Mouse (Mus musculus) kidney, embryonic 16.5 days (tissue): ENCODE measurements around the gene Vipas39. TPM values are rescaled to one million over a fixed set of nuclear protein-coding genes. Genes with fewer than 3 reads are reported as not detected.

Experiments
- ATAC-seq: fragments of 200-750 bp; cut with Nextera tagmentation; 2 replicates; pipeline ENCODE4 v1.8.0; 2017; ENCODE audit warnings: moderate TSS enrichment; ENCODE audit not compliant: low FRiP score, low TSS enrichment
- H3K27ac ChIP-seq: fragments of 300-500 bp; sonication (generic); 2 replicates; pipeline ENCODE4 v1.5.1; 2014; ENCODE audit warnings: low read length
- H3K27me3 ChIP-seq: fragments of 300-500 bp; sonication (generic); 2 replicates; pipeline ENCODE4 v1.6.1; 2014; ENCODE audit warnings: low read length, control low read depth, mixed read lengths; ENCODE audit not compliant: insufficient read depth
- H3K36me3 ChIP-seq: fragments of 300-500 bp; sonication (generic); 2 replicates; pipeline ENCODE4 v1.6.1; 2014; ENCODE audit warnings: low read length, control low read depth, mixed read lengths; ENCODE audit not compliant: insufficient read depth
- H3K4me1 ChIP-seq: fragments of 300-500 bp; sonication (generic); 2 replicates; pipeline ENCODE4 v1.6.1; 2014; ENCODE audit warnings: low read length, control low read depth, mixed read lengths; ENCODE audit not compliant: insufficient read depth
- H3K4me2 ChIP-seq: fragments of 300-500 bp; sonication (generic); replicated peaks from 2 replicates; pipeline ENCODE4 v1.6.1; 2014; ENCODE audit warnings: low read depth, low read length
- H3K4me3 ChIP-seq: fragments of 300-500 bp; sonication (generic); 2 replicates; pipeline ENCODE4 v1.5.1; 2014; ENCODE audit warnings: mild to moderate bottlenecking, low read length
- H3K9ac ChIP-seq: fragments of 300-500 bp; sonication (generic); replicated peaks from 2 replicates; pipeline ENCODE4 v1.6.1; 2014; ENCODE audit warnings: low read length
- H3K9me3 ChIP-seq: fragments of 300-500 bp; sonication (generic); 2 replicates; pipeline ENCODE4 v1.6.1; 2016; ENCODE audit warnings: low read length, control low read depth
- WGBS: fragments of 180-500 bp; shearing (Covaris S2); extraction: QIAGEN DNeasy Blood & Tissue Kit; methylation state at CpG from one replicate; pipeline ENCODE4 v1.1.7; 2014; 5-methylcytosine and 5-hydroxymethylcytosine counted together
- microRNA-seq: library from miRNA; unstranded; fragments of <30 nt; microRNA quantifications from one replicate; pipeline ENCODE4, GENCODE M21; 2016
- polyA plus RNA-seq: library from polyadenylated mRNA; unstranded; fragments of >200 nt; fragmentation: Nextera tagmentation; extraction: Ambion mirVana; gene quantifications from 2 replicates; pipeline ENCODE4 v1.2.1, GENCODE M21; 2015

The Vipas39 gene
- polyA plus RNA-seq, 1 experiment from 2014 or later: 53.7 TPM

GRCm38 (mm10) chr12:87201694-87202093 is 64.4 kb downstream of the Vipas39 start:
- H3K9ac ChIP-seq: no peak overlapping the region
- H3K4me1 ChIP-seq: peaks cover 7% of the 10 kb centered on the region
- H3K36me3 ChIP-seq: no peaks in the 10 kb centered on the region
- no peaks in the 10 kb centered on the region for H3K9me3 ChIP-seq
- 73% methylated on average over 5 of the region's 5 CpGs for WGBS
- H3K27me3 ChIP-seq: no peaks in the 10 kb centered on the region
- no peak overlapping the region for H3K4me3 ChIP-seq
- ATAC-seq: no peak
- H3K27ac ChIP-seq: no peak overlapping the region
- H3K4me2 ChIP-seq: no peak overlapping the region

- WGBS: under 1% methylated on average over 64 of the region's 70 CpGs
- Histone ChIP-seq H3K4me1 (peaks cover 7% of the 10 kb centered on the region), H3K27me3 (no peaks in the 10 kb centered on the region), H3K9ac (peak within 1 kb of the TSS; percentile 89), H3K4me2 (peak within 1 kb of the TSS; percentile 77), H3K4me3 (peak within 1 kb of the TSS; percentile 81), H3K36me3 (no peaks in the 10 kb centered on the region), H3K9me3 (no peaks in the 10 kb centered on the region), H3K27ac (peak within 1 kb of the TSS; percentile 61; the same call in 1 of the 2 replicates)
- ATAC-seq: peak; percentile 97
Observed at GRCm38 (mm10) chr12:87199973-87200586, 66.0 kb downstream of the Vipas39 start, which contains the start of gene Tmed8. Tmed8 (minus strand) TSS chr12:87200454.

GRCm38 (mm10) chr12:87199206-87199972 is 66.7 kb downstream of the Vipas39 start, which contains the start of gene Samd15:
Samd15 (plus strand) TSS chr12:87199723.
- H3K9ac ChIP-seq: peak within 1 kb of the TSS; percentile 89
- H3K4me2 ChIP-seq: peak within 1 kb of the TSS; percentile 77
- no peaks in the 10 kb centered on the region for H3K36me3 ChIP-seq
- H3K27ac ChIP-seq: peak within 1 kb of the TSS; percentile 61; the same call in 1 of the 2 replicates
- peaks cover 7% of the 10 kb centered on the region for H3K4me1 ChIP-seq
- no peaks in the 10 kb centered on the region for H3K27me3 ChIP-seq
- ATAC-seq: peak; percentile 76; the same call in 1 of the 2 replicates
- under 1% methylated on average over 35 of the region's 38 CpGs for WGBS
- H3K9me3 ChIP-seq: no peaks in the 10 kb centered on the region
- H3K4me3 ChIP-seq: peak within 1 kb of the TSS; percentile 81

GRCm38 (mm10) chr12:87198792-87199191 is 67.3 kb downstream of the Vipas39 start:
- Histone ChIP-seq H3K9me3 (no peaks in the 10 kb centered on the region), H3K4me3 (peak overlapping the region; percentile 81), H3K4me2 (peak overlapping the region; percentile 77), H3K9ac (peak overlapping the region; percentile 89; the same call in 1 of the 2 replicates), H3K27ac (no peak overlapping the region), H3K36me3 (no peaks in the 10 kb centered on the region), H3K4me1 (peaks cover 7% of the 10 kb centered on the region), H3K27me3 (no peaks in the 10 kb centered on the region)
- no peak for ATAC-seq
- 49% methylated on average over 6 of the region's 6 CpGs for WGBS

- H3K4me3 ChIP-seq: no peak overlapping the region
- H3K9ac ChIP-seq: no peak overlapping the region
- H3K36me3 ChIP-seq: no peaks in the 10 kb centered on the region
- no peaks in the 10 kb centered on the region for H3K27me3 ChIP-seq
- no peak for ATAC-seq
- H3K9me3 ChIP-seq: no peaks in the 10 kb centered on the region
- no peak overlapping the region for H3K4me2 ChIP-seq
- no peak overlapping the region for H3K27ac ChIP-seq
- H3K4me1 ChIP-seq: peaks cover 7% of the 10 kb centered on the region
Observed at GRCm38 (mm10) chr12:87196310-87196709, 69.7 kb downstream of the Vipas39 start.

GRCm38 (mm10) chr12:87195069-87195468 is 71.0 kb downstream of the Vipas39 start:
- WGBS: 84% methylated on average over 1 of the region's 1 CpGs

GRCm38 (mm10) chr12:87193008-87193407 is 73.0 kb downstream of the Vipas39 start:
- no peak overlapping the region for H3K4me2 ChIP-seq
- H3K4me3 ChIP-seq: no peak overlapping the region
- no peaks in the 10 kb centered on the region for H3K36me3 ChIP-seq
- H3K27ac ChIP-seq: no peak overlapping the region
- H3K9me3 ChIP-seq: no peaks in the 10 kb centered on the region
- ATAC-seq: no peak
- H3K9ac ChIP-seq: no peak overlapping the region
- H3K4me1 ChIP-seq: no peaks in the 10 kb centered on the region
- 89% methylated on average over 3 of the region's 3 CpGs for WGBS
- H3K27me3 ChIP-seq: no peaks in the 10 kb centered on the region

More at GRCm38 (mm10) chr12:87195069-87195468, 71.0 kb downstream of the Vipas39 start:
- Histone ChIP-seq H3K9ac (no peak overlapping the region), H3K9me3 (no peaks in the 10 kb centered on the region), H3K4me1 (peaks cover 7% of the 10 kb centered on the region), H3K4me3 (no peak overlapping the region), H3K27me3 (no peaks in the 10 kb centered on the region), H3K4me2 (no peak overlapping the region), H3K36me3 (no peaks in the 10 kb centered on the region), H3K27ac (no peak overlapping the region)
- no peak for ATAC-seq

Small RNAs within 50 kb of the gene (microRNA-seq; reads per million reads assigned to microRNA genes)
- not detected for gene Gm47293

Other genes with a start within 250 kb of the Vipas39 start
- gene Tmem63c, start 244.9 kb downstream of the Vipas39 start, polyA plus RNA-seq: 0.04 and 0.30 TPM in 2 replicates
- 0.35 and 0.73 TPM in 2 replicates for gene Ngb, start 163.7 kb downstream of the Vipas39 start, polyA plus RNA-seq
- gene Gstz1, start 119.1 kb downstream of the Vipas39 start, polyA plus RNA-seq: 59.8 and 60.4 TPM in 2 replicates
- 20.3 and 20.7 TPM in 2 replicates for gene Pomt2, start 118.3 kb downstream of the Vipas39 start, polyA plus RNA-seq
- 0.66 and 1.2 TPM in 2 replicates for gene Samd15, start 66.5 kb downstream of the Vipas39 start, polyA plus RNA-seq
- gene Tmed8, start 65.8 kb downstream of the Vipas39 start, polyA plus RNA-seq: 2.0 and 2.5 TPM in 2 replicates
- gene Noxred1, start 27.5 kb downstream of the Vipas39 start, polyA plus RNA-seq: 0.60 and 0.67 TPM in 2 replicates
- 246 and 248 TPM in 2 replicates for gene Ahsa1, start 223 bp upstream of the Vipas39 start, polyA plus RNA-seq
- gene Ism2, start 33.4 kb upstream of the Vipas39 start, polyA plus RNA-seq: 0.76 and 1.0 TPM in 2 replicates
- gene Sptlc2, start 122.1 kb upstream of the Vipas39 start, polyA plus RNA-seq: 84.9 and 86.9 TPM in 2 replicates
- 252 and 265 TPM in 2 replicates for gene Slirp, start 177.6 kb upstream of the Vipas39 start, polyA plus RNA-seq
- gene Alkbh1, start 177.8 kb upstream of the Vipas39 start, polyA plus RNA-seq: 59.8 and 63.9 TPM in 2 replicates
- 136 and 142 TPM in 2 replicates for gene Snw1, start 206.0 kb upstream of the Vipas39 start, polyA plus RNA-seq
- gene Gm5788, start 228.5 kb upstream of the Vipas39 start, polyA plus RNA-seq: not detected in 2 replicates
- gene Gm8300, start 248.1 kb upstream of the Vipas39 start, polyA plus RNA-seq: not detected in 2 replicates